Mouse (Mus musculus) liver, embryonic 14.5 days (tissue): ENCODE results near the gene Anks1b. TPM values are rescaled to one million over a fixed set of nuclear protein-coding genes. Genes with fewer than 3 reads are reported as not detected.

Source experiments
- ATAC-seq: fragments of 200-750 bp; cut with Nextera tagmentation; 2 replicates; pipeline ENCODE4 v1.8.0; 2017; ENCODE audit warnings: moderate number of reproducible peaks, mild to moderate bottlenecking, moderate library complexity; ENCODE audit not compliant: insufficient read depth
- DNase-seq, 3 experiments: peaks; one replicate each; pipeline ENCODE4 v3.0.0-alpha.2; 2012 to 2013; ENCODE audit warnings: low read depth in 3 of 3, low spot score in 3 of 3
- H3K27ac ChIP-seq: fragments of 300-500 bp; sonication (generic); 2 replicates; pipeline ENCODE4 v1.5.1; 2014; ENCODE audit warnings: moderate library complexity, mild to moderate bottlenecking, control low read depth, inconsistent platforms
- H3K27me3 ChIP-seq: fragments of 300-500 bp; sonication (generic); 2 replicates; pipeline ENCODE4 v1.6.1; 2014; ENCODE audit warnings: mild to moderate bottlenecking, low read length, moderate library complexity; ENCODE audit not compliant: control insufficient read depth, insufficient read depth
- H3K36me3 ChIP-seq: fragments of 300-500 bp; sonication (generic); replicated peaks from 2 replicates; pipeline ENCODE4 v1.6.1; 2014; ENCODE audit warnings: low read depth; ENCODE audit not compliant: control insufficient read depth, insufficient read depth
- H3K4me1 ChIP-seq, 2 experiments: fragments of 200-500 bp in 1 of 2; fragments of 300-500 bp in 1 of 2; sonication (generic) in 1 of 2; replicated peaks; 2 replicates each; pipeline ENCODE4 v1.6.1; 2012 to 2014; ENCODE audit warnings: antibody characterized with exemption in 1 of 2, inconsistent platforms in 1 of 2, low read length in 1 of 2; ENCODE audit not compliant: control insufficient read depth in 2 of 2, insufficient read depth in 2 of 2
- H3K4me2 ChIP-seq: fragments of 300-500 bp; sonication (generic); 2 replicates; pipeline ENCODE4 v1.6.1; 2014; ENCODE audit warnings: low read depth, mild to moderate bottlenecking, control low read depth, moderate library complexity
- H3K4me3 ChIP-seq, 2 experiments: fragments of 200-500 bp in 1 of 2; fragments of 300-500 bp in 1 of 2; sonication (generic) in 1 of 2; 2 replicates each; pipeline ENCODE4 v1.5.1; 2012 to 2014; ENCODE audit warnings: low read depth in 2 of 2, low read length in 2 of 2, mild to moderate bottlenecking in 2 of 2, control low read depth in 1 of 2, inconsistent platforms in 1 of 2, moderate library complexity in 1 of 2; ENCODE audit not compliant: insufficient read depth in 1 of 2
- H3K9ac ChIP-seq: fragments of 300-500 bp; sonication (generic); replicated peaks from 2 replicates; pipeline ENCODE4 v1.6.1; 2014; ENCODE audit warnings: mild to moderate bottlenecking, control low read depth, moderate library complexity
- H3K9me3 ChIP-seq: fragments of 300-500 bp; sonication (generic); 2 replicates; pipeline ENCODE4 v1.6.1; 2016; ENCODE audit warnings: low read length, mixed read lengths; ENCODE audit not compliant: control insufficient read depth
- CTCF ChIP-seq: IDR thresholded peaks from 2 replicates; pipeline ENCODE4 v1.5.1; 2016; ENCODE audit warnings: antibody characterized with exemption, low read depth, control low read depth
- EP300 ChIP-seq: IDR thresholded peaks from 2 replicates; pipeline ENCODE4 v1.6.1; 2016; ENCODE audit warnings: antibody characterized with exemption, low read depth
- WGBS: fragments of 180-500 bp; shearing (Covaris S2); extraction: QIAGEN DNeasy Blood & Tissue Kit; methylation state at CpG from one replicate; pipeline ENCODE4 v1.1.7; 2014; ENCODE audit not compliant: insufficient replicate concordance; 5-methylcytosine and 5-hydroxymethylcytosine counted together
- polyA plus RNA-seq, 2 experiments: library from polyadenylated mRNA; depleted of rRNA in 1 of 2; stranded (reverse) in 1 of 2; unstranded in 1 of 2; fragments of >200 nt; fragmentation: Nextera tagmentation in 1 of 2; extraction: Ambion mirVana in 1 of 2; gene quantifications; 2 replicates each; pipeline versions ENCODE4 v1.2.1 to v1.2.3; 2012 to 2014

Gene Anks1b
- polyA plus RNA-seq, 2 experiments = not detected

DNA sequence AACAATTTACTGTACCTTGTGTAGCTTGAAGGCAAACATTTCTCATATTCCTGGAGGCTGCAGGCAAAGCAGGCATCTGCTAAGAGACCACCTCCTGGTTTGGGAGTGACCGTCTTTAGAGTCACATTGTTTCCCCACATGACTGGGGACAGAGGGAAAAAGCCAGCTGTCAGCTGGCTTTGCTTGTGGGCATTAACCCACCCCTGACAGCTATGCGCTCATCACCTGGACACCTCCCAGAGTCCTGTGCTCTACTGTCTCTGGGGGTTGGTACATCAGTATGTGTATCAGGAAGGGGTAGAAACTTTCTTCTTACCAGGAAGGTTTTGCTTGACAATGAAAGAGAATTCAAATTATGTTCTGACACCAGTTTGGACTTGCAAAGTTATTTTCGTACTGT is 207.8 kb downstream of the Anks1b start:
- 47% methylated on average over 3 of the region's 3 CpGs for WGBS
- ATAC-seq (no peak), DNase-seq (no peak)
- Histone ChIP-seq H3K27me3 (no peaks in the 10 kb centered on the region), H3K27ac (no peak overlapping the region), H3K36me3 (no peaks in the 10 kb centered on the region), H3K9me3 (no peaks in the 10 kb centered on the region), H3K4me3 (no peak overlapping the region), H3K9ac (no peak overlapping the region), H3K4me2 (no peak overlapping the region), H3K4me1 (no peaks in the 10 kb centered on the region)
- TF ChIP-seq CTCF (no peak), EP300 (no peak)

DNA sequence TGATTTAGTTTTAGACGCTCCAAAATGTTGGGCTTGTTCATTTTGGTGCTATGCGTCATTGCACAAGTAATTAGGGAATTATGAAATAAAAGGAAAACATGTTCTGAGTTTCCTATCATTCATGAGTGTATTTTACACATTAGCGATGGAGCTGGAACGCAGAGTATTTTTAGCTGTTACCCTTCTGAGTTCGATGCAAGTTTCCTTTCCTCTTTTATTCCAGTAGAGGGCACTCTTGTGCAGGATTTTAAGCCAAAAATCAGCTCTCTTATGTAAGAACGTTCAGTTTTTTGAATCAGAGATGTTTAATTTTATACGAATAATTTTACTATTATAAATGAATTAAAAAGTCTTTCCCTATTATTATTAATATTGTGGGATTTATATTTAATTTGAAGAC is 208.3 kb downstream of the Anks1b start:
- H3K9ac ChIP-seq = no peak overlapping the region
- H3K4me3 ChIP-seq = no peak overlapping the region
- H3K27ac ChIP-seq = no peak overlapping the region
- ATAC-seq (no peak), DNase-seq (no peak)
- H3K4me1 ChIP-seq = no peaks in the 10 kb centered on the region
- 17% methylated on average over 7 of the region's 7 CpGs for WGBS
- no peak overlapping the region for H3K4me2 ChIP-seq
- H3K36me3 ChIP-seq = no peaks in the 10 kb centered on the region
- H3K9me3 ChIP-seq = no peaks in the 10 kb centered on the region
- TF ChIP-seq EP300 (no peak), CTCF (peak; percentile 32; the same call in 1 of the 2 replicates)
- no peaks in the 10 kb centered on the region for H3K27me3 ChIP-seq

DNA sequence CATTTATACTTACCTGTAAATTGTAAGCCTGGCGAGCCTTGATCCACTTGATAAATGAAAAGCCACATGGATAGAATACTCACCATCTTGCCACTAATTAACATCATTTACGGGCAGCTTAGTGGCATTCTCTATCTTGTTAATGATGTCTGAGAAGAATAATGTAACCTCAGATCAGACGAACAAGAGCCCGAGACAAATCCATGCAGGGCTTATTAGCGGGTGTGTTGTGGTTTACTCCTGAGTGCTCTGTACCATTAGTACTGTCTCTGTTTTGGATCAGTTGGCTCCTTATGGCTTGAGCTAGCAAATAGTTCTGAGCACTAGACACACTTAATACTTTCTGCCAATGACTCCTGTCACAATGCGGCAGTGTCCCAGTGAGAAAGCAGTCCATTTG is 220.6 kb downstream of the Anks1b start:
- Histone ChIP-seq H3K9me3 (no peaks in the 10 kb centered on the region), H3K4me1 (no peaks in the 10 kb centered on the region), H3K27me3 (no peaks in the 10 kb centered on the region), H3K4me2 (no peak overlapping the region), H3K9ac (no peak overlapping the region), H3K4me3 (no peak overlapping the region), H3K27ac (no peak overlapping the region), H3K36me3 (no peaks in the 10 kb centered on the region)
- ATAC-seq (no peak), DNase-seq (no peak)
- 74% methylated on average over 6 of the region's 6 CpGs for WGBS
- TF ChIP-seq CTCF = no peak
- TF ChIP-seq EP300 = no peak

DNA sequence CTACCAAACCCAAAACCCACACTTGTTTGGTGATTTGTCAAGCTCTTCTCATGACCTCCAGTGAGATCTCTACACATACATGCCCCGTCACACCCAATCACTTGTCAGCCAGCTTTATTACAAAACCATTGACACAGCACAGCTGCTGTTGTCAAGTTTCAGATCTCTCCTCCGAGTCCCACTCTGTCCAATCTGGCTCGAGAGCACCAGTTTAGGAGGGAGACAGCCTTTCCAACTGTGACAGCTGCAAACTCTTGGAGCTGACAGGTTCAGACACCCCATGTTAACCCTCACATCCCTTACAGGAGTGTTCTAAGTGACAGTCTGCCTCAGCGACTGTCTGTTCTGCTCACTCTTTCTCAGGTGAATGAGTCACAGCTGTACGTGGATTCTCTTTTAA is 239.4 kb downstream of the Anks1b start:
- H3K4me3 ChIP-seq = no peak overlapping the region
- H3K4me1 ChIP-seq = no peaks in the 10 kb centered on the region
- no peak overlapping the region for H3K4me2 ChIP-seq
- 38% methylated on average over 5 of the region's 5 CpGs for WGBS
- no peaks in the 10 kb centered on the region for H3K36me3 ChIP-seq
- H3K27me3 ChIP-seq = no peaks in the 10 kb centered on the region
- no peaks in the 10 kb centered on the region for H3K9me3 ChIP-seq
- no peak overlapping the region for H3K27ac ChIP-seq
- no peak overlapping the region for H3K9ac ChIP-seq
- DNase-seq (no peak), ATAC-seq (no peak)
- TF ChIP-seq EP300 (no peak), CTCF (no peak)

DNA sequence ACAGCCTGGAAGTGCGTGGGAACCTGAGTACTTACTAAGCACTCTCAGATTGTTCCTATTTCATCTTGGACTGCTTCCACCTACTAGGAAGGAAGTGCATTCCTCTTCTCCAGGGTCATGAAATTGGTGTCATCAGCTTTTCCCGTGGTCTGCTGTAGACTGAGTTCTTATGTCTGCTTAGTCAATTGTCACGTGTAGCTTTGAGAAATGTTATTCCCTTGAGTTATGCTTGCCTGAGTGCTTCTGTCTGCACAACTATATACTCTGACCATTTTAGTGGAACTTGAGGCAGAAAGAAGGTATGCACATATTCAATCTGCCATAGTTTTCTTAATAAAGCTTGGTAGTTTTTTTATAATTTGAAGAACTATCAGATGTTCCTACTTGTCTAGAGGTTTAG is 243.6 kb downstream of the Anks1b start:
- Histone ChIP-seq H3K27me3 (no peaks in the 10 kb centered on the region), H3K9me3 (no peaks in the 10 kb centered on the region), H3K4me1 (no peaks in the 10 kb centered on the region), H3K36me3 (no peaks in the 10 kb centered on the region), H3K9ac (no peak overlapping the region), H3K4me2 (no peak overlapping the region), H3K4me3 (no peak overlapping the region), H3K27ac (no peak overlapping the region)
- DNase-seq = no peak
- WGBS = 57% methylated on average over 3 of the region's 3 CpGs
- no peak for TF ChIP-seq EP300
- TF ChIP-seq CTCF = no peak
- no peak for ATAC-seq
